Mouse (Mus musculus): ENCODE data around the gene Lurap1. TPM values are rescaled to one million over a fixed set of nuclear protein-coding genes. Genes with fewer than 3 reads are reported as not detected.

Gene Lurap1
- polyA plus RNA-seq, 2 experiments = 0.10 TPM

GRCm38 (mm10) chr4:116182745-116183144 is 31.6 kb upstream of the Lurap1 start:
- Histone ChIP-seq H3K4me2 (ENCODE audit: low read depth) (no peak overlapping the region), H3K27ac (no peak overlapping the region), H3K4me1 (replicated peaks; ENCODE audit: control insufficient read depth in 2 of 2, insufficient read depth in 2 of 2, low read length in 1 of 2) (no peaks in the 10 kb centered on the region), H3K9ac (replicated peaks) (no peak overlapping the region), H3K27me3 (ENCODE audit: control insufficient read depth, insufficient read depth, low read length) (peaks cover 9% of the 10 kb centered on the region), H3K36me3 (replicated peaks; ENCODE audit: control insufficient read depth, insufficient read depth, low read depth) (no peaks in the 10 kb centered on the region), H3K9me3 (ENCODE audit: control insufficient read depth, low read length) (no peaks in the 10 kb centered on the region), H3K4me3 (ENCODE audit: insufficient read depth in 1 of 2, low read depth in 2 of 2, low read length in 2 of 2) (no peak overlapping the region)
- no peak for ATAC-seq (ENCODE audit: insufficient read depth)
- TF ChIP-seq EP300 (IDR thresholded peaks at IDR 0.05; ENCODE audit: low read depth) = no peak
- TF ChIP-seq CTCF (IDR thresholded peaks at IDR 0.05; ENCODE audit: low read depth) = no peak
- 24% methylated on average over 12 of the region's 12 CpGs for WGBS (ENCODE audit: insufficient replicate concordance)
- DNase-seq (ENCODE audit: low read depth in 3 of 3, low spot score in 3 of 3) = no peak

DNA sequence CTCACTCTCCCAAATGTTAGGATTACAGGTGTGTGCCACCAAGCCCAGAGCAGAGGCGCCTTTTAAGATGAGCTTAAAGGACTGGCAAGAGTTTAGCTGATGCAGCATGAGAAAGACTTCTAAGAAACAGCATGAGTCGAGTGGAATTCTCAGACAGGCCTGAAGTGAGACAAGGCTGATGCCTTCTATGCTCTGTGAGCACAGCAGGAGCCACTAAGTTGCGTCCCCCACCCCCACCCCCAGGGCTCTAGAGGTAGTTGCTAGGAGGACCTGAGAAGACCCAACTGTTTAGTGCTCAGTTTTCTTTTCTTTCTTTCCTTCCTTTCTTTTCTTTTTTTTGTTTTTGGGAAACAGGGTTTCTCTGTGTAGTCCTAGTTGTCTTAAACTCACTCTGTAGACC is 30.9 kb upstream of the Lurap1 start:
- no peak overlapping the region for H3K4me2 ChIP-seq (ENCODE audit: low read depth)
- no peak for DNase-seq (ENCODE audit: low read depth in 3 of 3, low spot score in 3 of 3)
- peaks cover 9% of the 10 kb centered on the region for H3K27me3 ChIP-seq (ENCODE audit: control insufficient read depth, insufficient read depth, low read length)
- no peak overlapping the region for H3K9ac ChIP-seq (replicated peaks)
- TF ChIP-seq EP300 (IDR thresholded peaks at IDR 0.05; ENCODE audit: low read depth) = no peak
- no peak for TF ChIP-seq CTCF (IDR thresholded peaks at IDR 0.05; ENCODE audit: low read depth)
- peaks cover 0 to 3% of the 10 kb centered on the region in 2 experiments; a peak in 2 of 4 replicates for H3K4me1 ChIP-seq (replicated peaks; ENCODE audit: control insufficient read depth in 2 of 2, insufficient read depth in 2 of 2, low read length in 1 of 2)
- H3K27ac ChIP-seq = no peak overlapping the region
- no peak for ATAC-seq (ENCODE audit: insufficient read depth)
- H3K9me3 ChIP-seq (ENCODE audit: control insufficient read depth, low read length) = no peaks in the 10 kb centered on the region
- H3K36me3 ChIP-seq (replicated peaks; ENCODE audit: control insufficient read depth, insufficient read depth, low read depth) = no peaks in the 10 kb centered on the region
- WGBS (ENCODE audit: insufficient replicate concordance) = 42% methylated on average over 3 of the region's 3 CpGs
- no peak overlapping the region for H3K4me3 ChIP-seq (ENCODE audit: insufficient read depth in 1 of 2, low read depth in 2 of 2, low read length in 2 of 2)

DNA sequence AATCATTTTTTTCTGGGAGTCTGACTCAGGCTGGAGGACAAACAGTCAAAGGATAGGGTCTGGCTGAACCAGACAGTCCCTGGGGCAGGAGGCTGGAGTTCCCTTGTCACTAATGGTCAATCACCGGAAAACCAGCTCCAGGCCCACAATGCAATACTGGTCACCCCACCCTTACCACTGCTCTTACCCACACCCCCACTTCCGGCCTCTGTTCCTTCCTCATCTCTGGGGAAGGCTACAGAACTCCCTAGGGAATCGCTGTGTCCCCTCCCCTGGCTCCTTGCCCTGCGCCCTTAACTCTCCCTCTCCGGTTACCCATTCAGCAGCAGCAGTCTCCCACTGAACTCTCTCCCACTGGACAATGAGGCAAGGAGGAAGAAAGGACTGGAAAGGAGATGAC is 26.0 kb upstream of the Lurap1 start:
- Histone ChIP-seq H3K4me1 (replicated peaks; ENCODE audit: control insufficient read depth in 2 of 2, insufficient read depth in 2 of 2, low read length in 1 of 2) (peaks cover 18 to 24% of the 10 kb centered on the region in 2 experiments), H3K27ac (no peak overlapping the region), H3K27me3 (ENCODE audit: control insufficient read depth, insufficient read depth, low read length) (no peaks in the 10 kb centered on the region; the same call in 1 of the 2 replicates), H3K4me3 (ENCODE audit: insufficient read depth in 1 of 2, low read depth in 2 of 2, low read length in 2 of 2) (no peak overlapping the region), H3K9me3 (ENCODE audit: control insufficient read depth, low read length) (no peaks in the 10 kb centered on the region), H3K4me2 (ENCODE audit: low read depth) (peak overlapping the region; percentile 40), H3K9ac (replicated peaks) (no peak overlapping the region), H3K36me3 (replicated peaks; ENCODE audit: control insufficient read depth, insufficient read depth, low read depth) (no peaks in the 10 kb centered on the region)
- TF ChIP-seq CTCF (IDR thresholded peaks at IDR 0.05; ENCODE audit: low read depth) (no peak), EP300 (IDR thresholded peaks at IDR 0.05; ENCODE audit: low read depth) (no peak)
- DNase-seq (ENCODE audit: low read depth in 3 of 3, low spot score in 3 of 3) = no peak
- no peak for ATAC-seq (ENCODE audit: insufficient read depth)
- 24% methylated on average over 5 of the region's 5 CpGs for WGBS (ENCODE audit: insufficient replicate concordance)

GRCm38 (mm10) chr4:116176543-116176988 is 25.4 kb upstream of the Lurap1 start:
- 6% methylated on average over 10 of the region's 10 CpGs for WGBS (ENCODE audit: insufficient replicate concordance)
- TF ChIP-seq CTCF (IDR thresholded peaks at IDR 0.05; ENCODE audit: low read depth) (no peak), EP300 (IDR thresholded peaks at IDR 0.05; ENCODE audit: low read depth) (no peak)
- DNase-seq (ENCODE audit: low read depth in 3 of 3, low spot score in 3 of 3) (no peak), ATAC-seq (ENCODE audit: insufficient read depth) (no peak)
- H3K4me2 ChIP-seq (ENCODE audit: low read depth) = peak overlapping the region; percentile 40
- H3K4me1 ChIP-seq (replicated peaks; ENCODE audit: control insufficient read depth in 2 of 2, insufficient read depth in 2 of 2, low read length in 1 of 2) = peaks cover 18 to 24% of the 10 kb centered on the region in 2 experiments
- no peaks in the 10 kb centered on the region; the same call in 1 of the 2 replicates for H3K27me3 ChIP-seq (ENCODE audit: control insufficient read depth, insufficient read depth, low read length)
- no peak overlapping the region for H3K4me3 ChIP-seq (ENCODE audit: insufficient read depth in 1 of 2, low read depth in 2 of 2, low read length in 2 of 2)
- H3K27ac ChIP-seq = no peak overlapping the region
- H3K36me3 ChIP-seq (replicated peaks; ENCODE audit: control insufficient read depth, insufficient read depth, low read depth) = no peaks in the 10 kb centered on the region
- no peak overlapping the region for H3K9ac ChIP-seq (replicated peaks)
- H3K9me3 ChIP-seq (ENCODE audit: control insufficient read depth, low read length) = no peaks in the 10 kb centered on the region

DNA sequence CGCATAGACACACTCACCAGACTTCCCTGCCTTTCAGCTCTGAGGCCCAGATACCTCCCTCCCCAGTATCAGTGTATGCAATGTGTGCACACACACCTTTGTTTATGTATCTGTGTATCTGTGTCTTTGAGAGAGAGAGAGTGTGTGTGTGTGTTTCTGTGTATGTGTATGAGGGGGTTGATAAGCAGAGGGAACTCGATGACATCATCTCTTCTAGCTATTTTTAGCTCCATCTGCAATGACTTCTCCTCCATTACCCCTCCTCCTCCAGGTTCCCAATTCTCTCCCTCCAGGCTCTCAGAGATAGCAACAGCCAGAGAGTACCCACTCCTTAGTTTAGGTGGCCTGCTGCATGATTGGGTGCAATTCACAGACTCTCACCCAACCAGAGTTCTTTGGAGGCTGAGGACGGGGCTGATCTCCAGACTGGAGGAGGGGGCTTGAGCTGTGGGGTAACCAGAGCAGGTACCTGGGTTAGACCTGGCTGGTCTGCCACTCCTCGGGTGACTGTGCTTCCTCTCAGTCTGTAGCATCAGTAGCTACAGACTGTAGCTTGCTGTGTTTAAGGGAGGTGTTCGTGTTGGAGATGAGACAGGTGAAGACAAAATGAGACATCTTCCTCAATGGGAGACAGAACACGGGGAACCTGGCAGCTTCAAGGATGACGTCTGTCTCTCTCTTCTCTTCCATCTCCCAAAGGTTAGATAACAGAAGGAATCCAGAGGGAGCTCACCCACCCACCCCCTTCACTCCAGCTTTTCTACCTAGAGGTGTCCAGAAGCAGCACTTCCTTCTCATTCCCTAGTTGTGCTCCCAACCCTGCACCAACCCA is 24.8 kb upstream of the Lurap1 start:
- Histone ChIP-seq H3K4me2 (ENCODE audit: low read depth) (peak overlapping the region; percentile 40), H3K4me1 (replicated peaks; ENCODE audit: control insufficient read depth in 2 of 2, insufficient read depth in 2 of 2, low read length in 1 of 2) (peaks cover 18 to 24% of the 10 kb centered on the region in 2 experiments), H3K9me3 (ENCODE audit: control insufficient read depth, low read length) (no peaks in the 10 kb centered on the region), H3K27me3 (ENCODE audit: control insufficient read depth, insufficient read depth, low read length) (no peaks in the 10 kb centered on the region), H3K27ac (no peak overlapping the region), H3K4me3 (ENCODE audit: insufficient read depth in 1 of 2, low read depth in 2 of 2, low read length in 2 of 2) (no peak overlapping the region), H3K36me3 (replicated peaks; ENCODE audit: control insufficient read depth, insufficient read depth, low read depth) (no peaks in the 10 kb centered on the region), H3K9ac (replicated peaks) (no peak overlapping the region)
- DNase-seq (ENCODE audit: low read depth in 3 of 3, low spot score in 3 of 3) = peak; percentile 26 to 59 (median 37)
- TF ChIP-seq EP300 (IDR thresholded peaks at IDR 0.05; ENCODE audit: low read depth) (peak; percentile 66), CTCF (IDR thresholded peaks at IDR 0.05; ENCODE audit: low read depth) (no peak)
- 18% methylated on average over 7 of the region's 7 CpGs for whole genome bisulfite sequencing (ENCODE audit: insufficient replicate concordance)
- ATAC-seq (ENCODE audit: insufficient read depth) = peak; percentile 87
